Mouse (Mus musculus) heart, embryonic 15.5 days (tissue): ENCODE data around the gene Xkr7. TPM values are rescaled to one million over a fixed set of nuclear protein-coding genes. Genes with fewer than 3 reads are reported as not detected.

ENCODE experiments used
- ATAC-seq: fragments of 200-750 bp; cut with Nextera tagmentation; replicated peaks from 2 replicates; pipeline ENCODE4 v1.8.0; 2017; ENCODE audit warnings: low read depth, moderate TSS enrichment; ENCODE audit not compliant: insufficient number of reproducible peaks, insufficient read depth, low FRiP score
- H3K27ac ChIP-seq: fragments of 300-500 bp; sonication (generic); 2 replicates; pipeline ENCODE4 v1.5.1; 2015; ENCODE audit warnings: mild to moderate bottlenecking, inconsistent platforms
- H3K27me3 ChIP-seq: fragments of 300-500 bp; sonication (generic); 2 replicates; pipeline ENCODE4 v1.6.1; 2015; ENCODE audit warnings: inconsistent platforms
- H3K36me3 ChIP-seq: fragments of 300-500 bp; sonication (generic); 2 replicates; pipeline ENCODE4 v1.6.1; 2015; ENCODE audit warnings: mild to moderate bottlenecking, inconsistent platforms
- H3K4me1 ChIP-seq: fragments of 300-500 bp; sonication (generic); replicated peaks from 2 replicates; pipeline ENCODE4 v1.6.1; 2015; ENCODE audit warnings: inconsistent platforms
- H3K4me2 ChIP-seq: fragments of 300-500 bp; sonication (generic); 2 replicates; pipeline ENCODE4 v1.6.1; 2015; ENCODE audit warnings: inconsistent platforms, mild to moderate bottlenecking, moderate library complexity
- H3K4me3 ChIP-seq: fragments of 300-500 bp; sonication (generic); 2 replicates; pipeline ENCODE4 v1.5.1; 2015; ENCODE audit warnings: mild to moderate bottlenecking, inconsistent platforms
- H3K9ac ChIP-seq: fragments of 300-500 bp; sonication (generic); 2 replicates; pipeline ENCODE4 v1.6.1; 2015; ENCODE audit warnings: mild to moderate bottlenecking, inconsistent platforms
- H3K9me3 ChIP-seq: fragments of 300-500 bp; sonication (generic); replicated peaks from 2 replicates; pipeline ENCODE4 v1.6.1; 2016; ENCODE audit warnings: inconsistent platforms
- WGBS: fragments of 180-500 bp; shearing (Covaris S2); methylation state at CpG from one replicate; pipeline ENCODE4 v1.1.7; 2015; ENCODE audit warnings: mixed read lengths; 5-methylcytosine and 5-hydroxymethylcytosine counted together
- polyA plus RNA-seq: library from polyadenylated mRNA; unstranded; fragments of >200 nt; fragmentation: Nextera tagmentation; extraction: Ambion mirVana; gene quantifications from 2 replicates; pipeline ENCODE4 v1.2.1, GENCODE M21; 2015

The Xkr7 gene
- polyA plus RNA-seq, 1 experiment from 2014 or later: not detected

DNA sequence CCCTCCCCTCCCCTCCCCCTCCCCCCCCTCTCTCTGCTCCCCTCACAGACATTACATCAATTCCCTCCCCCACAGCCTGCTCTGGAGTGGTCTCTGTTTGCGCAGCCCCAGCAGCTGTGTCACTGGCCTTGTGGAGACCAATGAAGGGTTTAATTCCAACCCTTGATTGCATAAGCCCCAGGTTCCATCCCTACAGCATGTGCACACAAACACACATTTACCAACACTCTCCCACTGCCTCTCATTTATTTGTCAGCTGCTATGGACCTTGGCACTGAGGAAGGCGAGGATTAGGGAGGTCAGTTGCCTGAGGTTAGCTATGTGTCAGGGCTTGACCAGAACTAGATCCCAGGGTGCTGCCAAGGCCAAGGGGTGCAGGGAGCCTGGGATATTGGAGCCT lies 44.3 kb downstream of the Xkr7 start:
- Histone ChIP-seq H3K9me3 (no peaks in the 10 kb centered on the region), H3K27me3 (peaks cover 44% of the 10 kb centered on the region), H3K27ac (no peak overlapping the region), H3K9ac (no peak overlapping the region), H3K36me3 (no peaks in the 10 kb centered on the region), H3K4me3 (no peak overlapping the region), H3K4me2 (no peak overlapping the region), H3K4me1 (peaks cover 8% of the 10 kb centered on the region)
- 57% methylated on average over 2 of the region's 2 CpGs for WGBS
- ATAC-seq: no peak

- no peak overlapping the region for H3K4me3 ChIP-seq
- no peak overlapping the region for H3K4me2 ChIP-seq
- ATAC-seq: no peak
- H3K36me3 ChIP-seq: no peaks in the 10 kb centered on the region
- H3K9me3 ChIP-seq: no peaks in the 10 kb centered on the region
- H3K9ac ChIP-seq: no peak overlapping the region
- WGBS: 32% methylated on average over 32 of the region's 32 CpGs
- no peak overlapping the region for H3K27ac ChIP-seq
- peaks cover 6% of the 10 kb centered on the region; the same call in 1 of the 2 replicates for H3K4me1 ChIP-seq
- H3K27me3 ChIP-seq: peaks cover 8% of the 10 kb centered on the region
Observed at GRCm38 (mm10) chr2:153080841-153081523, 49.3 kb downstream of the Xkr7 start.

DNA sequence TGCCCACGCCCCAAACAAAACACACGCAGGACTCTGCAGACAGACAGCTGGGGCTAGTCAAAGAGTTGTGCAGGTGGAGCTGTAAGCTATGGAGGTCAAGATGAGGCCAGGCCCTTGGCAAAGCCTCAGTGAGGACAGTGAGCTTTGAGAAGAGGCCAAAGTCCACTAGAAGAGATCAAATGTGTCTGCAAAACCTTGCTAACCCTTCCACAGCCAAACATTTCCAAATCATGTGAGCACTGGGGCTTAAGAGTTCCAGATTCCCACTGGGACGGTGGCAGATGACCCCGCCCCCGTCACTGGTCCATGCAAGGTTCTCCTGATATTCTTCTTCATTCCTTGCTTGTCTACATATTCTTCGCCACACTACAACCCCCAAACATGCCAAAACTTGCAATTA lies 50.2 kb downstream of the Xkr7 start:
- Histone ChIP-seq H3K27ac (no peak overlapping the region), H3K9ac (no peak overlapping the region), H3K27me3 (peaks cover 8% of the 10 kb centered on the region), H3K36me3 (no peaks in the 10 kb centered on the region), H3K4me3 (no peak overlapping the region), H3K4me1 (peaks cover 6% of the 10 kb centered on the region; the same call in 1 of the 2 replicates), H3K9me3 (no peaks in the 10 kb centered on the region), H3K4me2 (no peak overlapping the region)
- ATAC-seq: no peak
- WGBS: 71% methylated on average over 6 of the region's 6 CpGs

DNA sequence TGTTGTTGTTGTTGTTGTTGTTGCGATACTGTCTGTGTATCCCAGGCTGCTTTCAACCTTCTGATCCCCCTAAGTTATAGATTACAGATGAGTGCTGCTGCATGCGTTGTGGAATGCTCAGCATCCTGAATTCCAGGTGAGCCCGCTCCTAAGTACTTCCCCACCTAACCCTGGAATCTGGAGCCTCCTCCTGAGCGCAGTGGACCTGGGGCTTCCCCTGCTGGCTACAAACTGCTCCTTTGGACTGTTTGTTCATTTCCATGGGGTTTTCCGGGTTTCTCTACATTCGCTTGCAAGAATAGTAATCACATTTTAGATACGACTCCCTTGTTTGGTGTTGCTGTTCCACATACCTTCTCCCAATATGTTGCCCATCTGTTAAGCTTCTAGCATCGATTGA lies 51.6 kb downstream of the Xkr7 start:
- ATAC-seq: no peak
- WGBS: 76% methylated on average over 8 of the region's 8 CpGs

GRCm38 (mm10) chr2:153083824-153084223 lies 52.2 kb downstream of the Xkr7 start:
- peaks cover 6% of the 10 kb centered on the region; the same call in 1 of the 2 replicates for H3K4me1 ChIP-seq
- peaks cover 5% of the 10 kb centered on the region; the same call in 1 of the 2 replicates for H3K27me3 ChIP-seq
- no peak overlapping the region for H3K27ac ChIP-seq
- H3K4me3 ChIP-seq: no peak overlapping the region
- H3K9me3 ChIP-seq: no peaks in the 10 kb centered on the region
- no peaks in the 10 kb centered on the region for H3K36me3 ChIP-seq
- 75% methylated on average over 4 of the region's 4 CpGs for WGBS
- no peak overlapping the region for H3K9ac ChIP-seq
- no peak for ATAC-seq
- no peak overlapping the region for H3K4me2 ChIP-seq

More for the DNA sequence above, 51.6 kb downstream of the Xkr7 start:
- no peak overlapping the region for H3K4me2 ChIP-seq
- H3K9ac ChIP-seq: no peak overlapping the region
- H3K9me3 ChIP-seq: no peaks in the 10 kb centered on the region
- peaks cover 6% of the 10 kb centered on the region; the same call in 1 of the 2 replicates for H3K4me1 ChIP-seq
- no peak overlapping the region for H3K27ac ChIP-seq
- H3K4me3 ChIP-seq: no peak overlapping the region
- H3K36me3 ChIP-seq: no peaks in the 10 kb centered on the region
- peaks cover 6% of the 10 kb centered on the region for H3K27me3 ChIP-seq

GRCm38 (mm10) chr2:153084261-153084976 lies 52.8 kb downstream of the Xkr7 start:
- no peaks in the 10 kb centered on the region for H3K9me3 ChIP-seq
- no peak overlapping the region for H3K9ac ChIP-seq
- no peak overlapping the region for H3K4me3 ChIP-seq
- no peaks in the 10 kb centered on the region for H3K36me3 ChIP-seq
- H3K4me2 ChIP-seq: no peak overlapping the region
- no peak overlapping the region for H3K27ac ChIP-seq
- WGBS: 51% methylated on average over 7 of the region's 7 CpGs
- H3K4me1 ChIP-seq: peaks cover 6% of the 10 kb centered on the region; the same call in 1 of the 2 replicates
- peaks cover 5% of the 10 kb centered on the region; the same call in 1 of the 2 replicates for H3K27me3 ChIP-seq
- no peak for ATAC-seq

DNA sequence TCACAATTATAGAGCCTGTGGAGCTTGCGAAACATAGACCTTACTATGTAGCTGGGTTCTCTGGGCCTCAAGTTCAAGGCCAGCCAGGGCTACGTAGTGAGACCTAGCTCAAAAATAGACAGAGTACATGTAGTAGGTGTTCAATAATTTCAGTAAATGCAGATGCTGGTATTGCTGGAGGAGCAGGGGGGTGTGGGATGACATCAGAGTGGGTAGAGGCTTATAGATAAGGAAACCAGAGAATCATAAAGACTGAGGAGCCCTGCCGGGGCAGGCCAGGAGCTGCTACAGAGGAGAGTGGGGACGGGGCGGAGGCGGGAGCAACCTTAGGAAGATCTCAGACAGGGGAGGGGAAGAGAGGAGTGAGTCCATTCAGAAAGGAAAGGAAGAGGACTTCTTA lies 53.9 kb downstream of the Xkr7 start:
- Histone ChIP-seq H3K4me1 (peaks cover 6% of the 10 kb centered on the region; the same call in 1 of the 2 replicates), H3K4me3 (no peak overlapping the region), H3K27me3 (peaks cover 5% of the 10 kb centered on the region; the same call in 1 of the 2 replicates), H3K4me2 (no peak overlapping the region), H3K27ac (no peak overlapping the region), H3K9me3 (no peaks in the 10 kb centered on the region), H3K36me3 (no peaks in the 10 kb centered on the region), H3K9ac (no peak overlapping the region)
- 69% methylated on average over 6 of the region's 6 CpGs for WGBS
- no peak for ATAC-seq

GRCm38 (mm10) chr2:153086166-153086565 lies 54.5 kb downstream of the Xkr7 start:
- H3K36me3 ChIP-seq: no peaks in the 10 kb centered on the region
- WGBS: 86% methylated on average over 4 of the region's 4 CpGs
- H3K27me3 ChIP-seq: no peaks in the 10 kb centered on the region
- H3K4me3 ChIP-seq: no peak overlapping the region
- no peak overlapping the region for H3K9ac ChIP-seq
- no peak overlapping the region for H3K27ac ChIP-seq
- 0 out of 2 replicates have a peak, but pooled peaks cover 6% of the 10 kb centered on the region for H3K4me1 ChIP-seq
- ATAC-seq: no peak
- no peak overlapping the region for H3K4me2 ChIP-seq
- H3K9me3 ChIP-seq: no peaks in the 10 kb centered on the region

- Histone ChIP-seq H3K4me3 (no peak overlapping the region), H3K36me3 (no peaks in the 10 kb centered on the region), H3K27ac (no peak overlapping the region), H3K9me3 (no peaks in the 10 kb centered on the region), H3K27me3 (no peaks in the 10 kb centered on the region), H3K9ac (no peak overlapping the region), H3K4me2 (no peak overlapping the region), H3K4me1 (0 out of 2 replicates have a peak, but pooled peaks cover 6% of the 10 kb centered on the region)
- no peak for ATAC-seq
- 87% methylated on average over 10 of the region's 10 CpGs for WGBS
Observed at GRCm38 (mm10) chr2:153087091-153087490, 55.4 kb downstream of the Xkr7 start.

- H3K4me2 ChIP-seq: no peak overlapping the region
- 60% methylated on average over 2 of the region's 2 CpGs for WGBS
- H3K4me1 ChIP-seq: 0 out of 2 replicates have a peak, but pooled peaks cover 1% of the 10 kb centered on the region
- H3K4me3 ChIP-seq: no peak overlapping the region
- H3K9ac ChIP-seq: no peak overlapping the region
- no peak overlapping the region for H3K27ac ChIP-seq
- H3K27me3 ChIP-seq: no peaks in the 10 kb centered on the region
- H3K36me3 ChIP-seq: no peaks in the 10 kb centered on the region
- ATAC-seq: no peak
- no peaks in the 10 kb centered on the region for H3K9me3 ChIP-seq
Observed at GRCm38 (mm10) chr2:153089316-153089715, 57.7 kb downstream of the Xkr7 start.

GRCm38 (mm10) chr2:153090551-153091165 lies 59.0 kb downstream of the Xkr7 start:
- no peak overlapping the region for H3K4me3 ChIP-seq
- no peaks in the 10 kb centered on the region for H3K4me1 ChIP-seq
- H3K4me2 ChIP-seq: no peak overlapping the region; the same call in 1 of the 2 replicates
- 36% methylated on average over 10 of the region's 10 CpGs for WGBS
- H3K9me3 ChIP-seq: no peaks in the 10 kb centered on the region
- H3K27me3 ChIP-seq: no peaks in the 10 kb centered on the region
- no peak for ATAC-seq
- no peaks in the 10 kb centered on the region for H3K36me3 ChIP-seq
- no peak overlapping the region for H3K9ac ChIP-seq
- H3K27ac ChIP-seq: no peak overlapping the region
